Mouse (Mus musculus): ENCODE measurements around the gene Clpb.
"Not testable (repeated sequence)": the region's sequence is repeated elsewhere in the genome, so short reads cannot be mapped to it uniquely, and the experiment has no call there.

Gene Clpb

DNA sequence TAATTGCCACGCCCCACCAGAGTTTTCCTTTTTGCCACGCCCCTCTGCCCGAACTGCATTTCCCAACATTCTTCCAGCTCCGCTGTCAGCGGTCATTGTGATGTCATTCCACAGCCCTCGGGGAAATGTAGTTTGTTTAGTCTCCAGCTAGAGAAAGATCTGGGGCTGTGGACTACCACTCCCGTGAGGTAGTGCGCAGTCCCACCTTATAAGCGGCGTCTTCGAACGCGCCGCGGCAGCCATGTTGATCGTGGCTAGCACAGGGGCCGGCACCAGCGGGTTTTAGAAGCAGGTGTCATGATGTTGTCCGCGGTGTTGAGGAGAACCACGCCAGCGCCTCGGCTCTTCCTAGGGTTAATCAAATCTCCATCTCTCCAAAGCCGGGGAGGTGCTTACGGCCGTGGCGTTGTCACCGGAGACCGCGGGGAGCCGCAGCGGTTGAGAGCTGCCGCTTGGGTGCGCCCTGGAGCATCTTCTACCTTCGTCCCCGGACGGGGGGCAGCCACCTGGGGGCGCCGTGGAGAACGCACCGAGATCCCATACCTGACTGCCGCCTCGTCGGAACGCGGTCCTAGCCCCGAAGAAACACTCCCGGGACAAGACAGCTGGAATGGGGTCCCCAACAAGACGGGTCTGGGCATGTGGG, at the start of gene Clpb:
Gene Clpb, plus strand, starts transcription at position 120 of the 646 bp plus-strand sequence.
- peak; percentile 97 for DNase-seq

DNA sequence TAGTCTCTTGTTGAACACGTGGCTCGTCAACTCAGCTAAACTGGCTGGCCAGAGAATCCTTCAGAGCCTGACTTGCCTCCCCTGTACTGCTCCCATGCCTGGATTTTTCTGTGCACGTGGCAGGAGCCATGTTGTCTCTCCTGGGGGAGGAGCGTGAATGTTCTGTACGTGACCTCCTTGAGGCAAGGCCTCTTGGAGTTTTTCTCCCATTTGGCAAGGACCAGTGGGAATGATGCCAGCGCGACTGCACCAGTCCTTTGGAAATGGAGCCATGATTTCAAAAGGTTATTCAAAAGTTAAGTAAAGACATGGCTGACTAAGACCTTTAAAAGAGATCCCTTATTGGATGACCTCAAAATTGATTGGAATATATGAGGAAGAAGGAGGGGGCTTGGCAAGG, 48.0 kb upstream of the Clpb start:
- DNase-seq, result peak; percentile 41

DNA sequence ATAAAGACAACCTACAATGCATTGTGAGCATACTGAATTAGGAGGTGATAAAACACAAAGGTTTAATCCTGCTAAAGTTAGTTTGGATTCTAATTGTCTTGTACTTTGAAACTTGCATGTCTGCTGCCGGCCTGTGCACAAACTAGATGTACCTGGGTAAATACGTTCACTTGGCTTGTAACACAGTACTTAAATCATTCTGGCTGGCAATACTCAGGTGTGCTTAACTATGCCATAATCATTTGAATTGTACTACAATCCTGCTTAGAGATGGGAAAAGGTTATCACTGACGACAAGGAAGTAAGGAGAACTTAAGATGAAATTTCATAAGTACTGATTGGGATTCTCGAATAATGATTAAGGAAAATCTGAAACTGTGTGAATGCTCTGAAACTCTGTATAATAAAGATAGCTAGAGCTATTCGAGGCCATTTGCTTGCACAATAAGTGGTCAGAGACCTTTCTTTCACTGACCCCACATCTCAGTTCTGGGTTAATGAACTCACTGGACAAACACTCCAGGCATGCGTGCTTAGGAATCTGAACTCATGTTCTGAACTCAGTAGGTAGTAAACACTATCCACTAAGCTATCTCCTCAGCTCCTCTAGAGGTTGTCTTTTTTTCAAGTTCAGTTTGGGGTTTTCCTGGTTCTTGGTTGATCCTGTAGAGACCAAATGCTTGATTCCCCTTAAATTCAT, 47.1 kb upstream of the Clpb start:
- DNase-seq, result no peak

DNA sequence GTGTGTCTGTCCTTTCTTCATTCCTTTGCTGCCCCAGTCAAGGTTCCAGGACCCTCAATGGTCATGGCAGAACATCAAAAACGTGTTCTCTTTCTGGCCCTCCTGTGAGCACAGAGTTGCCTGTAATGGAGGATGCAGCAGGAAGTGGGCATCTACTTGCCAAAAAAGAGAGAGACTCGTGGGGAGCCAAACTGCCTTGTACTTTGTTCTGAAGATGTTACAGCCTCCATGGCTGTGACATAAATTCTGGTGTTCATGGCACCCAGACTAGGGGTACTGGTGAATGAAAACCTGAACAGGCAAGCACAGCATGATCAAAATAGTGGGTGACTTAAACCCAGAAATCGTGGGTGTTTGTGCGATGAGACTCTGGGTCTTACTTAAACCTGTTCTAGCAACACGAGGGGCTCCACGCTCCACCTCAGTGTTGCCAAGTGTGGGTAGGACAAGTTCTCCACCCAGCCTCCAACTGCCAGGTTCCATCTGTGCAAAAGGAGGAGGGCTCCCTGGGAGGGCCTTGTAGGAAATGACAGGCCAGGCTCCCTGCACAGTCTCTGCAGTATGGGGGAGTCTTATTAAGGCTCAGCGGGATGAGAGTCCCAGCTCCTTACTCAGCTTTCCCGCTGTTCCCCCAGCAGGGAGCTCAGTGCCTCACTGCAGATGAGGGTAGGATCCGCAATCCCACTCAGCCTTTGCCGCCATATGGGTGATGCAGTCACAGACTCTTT, 45.8 kb upstream of the Clpb start:
- no peak for DNase-seq

DNA sequence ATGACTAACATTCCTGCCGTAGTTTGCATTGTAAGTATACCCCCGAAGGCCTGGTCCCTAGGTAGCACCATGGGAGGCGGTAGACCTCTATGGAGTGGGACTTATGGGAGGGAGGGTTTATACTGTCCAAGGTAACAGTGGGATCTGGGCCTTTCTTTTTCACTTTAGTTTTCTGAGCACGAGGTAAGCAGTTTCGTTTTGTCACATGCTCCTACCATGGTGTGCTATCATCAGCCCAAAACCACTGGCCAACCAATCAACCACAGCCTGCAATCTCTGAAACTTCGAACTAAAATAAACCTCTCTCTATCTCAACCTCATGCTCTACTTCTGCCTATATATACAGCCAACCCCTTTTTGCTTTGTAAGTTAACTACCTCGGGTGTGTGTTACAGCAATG, 45.2 kb upstream of the Clpb start:
- no peak for DNase-seq

DNA sequence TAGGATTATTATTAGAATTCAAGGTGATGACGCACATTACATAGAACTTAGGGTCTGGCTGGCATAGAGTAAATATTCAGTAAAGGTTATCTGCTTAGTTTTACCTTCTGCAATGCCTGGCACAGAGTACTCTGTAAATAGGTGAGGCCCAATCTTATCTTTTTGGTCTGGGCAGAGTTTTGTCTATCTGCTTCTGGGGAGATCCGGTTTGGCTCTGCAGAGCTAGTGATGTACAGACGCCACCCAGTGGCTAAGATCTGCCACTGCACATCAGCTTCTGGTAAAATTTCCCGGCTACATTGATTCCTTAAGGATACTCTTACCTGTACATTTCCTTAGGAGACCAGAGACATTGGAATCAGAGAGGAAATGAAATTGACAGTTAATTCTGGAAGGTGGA, 43.1 kb upstream of the Clpb start:
- DNase-seq, result peak; percentile 41

DNA sequence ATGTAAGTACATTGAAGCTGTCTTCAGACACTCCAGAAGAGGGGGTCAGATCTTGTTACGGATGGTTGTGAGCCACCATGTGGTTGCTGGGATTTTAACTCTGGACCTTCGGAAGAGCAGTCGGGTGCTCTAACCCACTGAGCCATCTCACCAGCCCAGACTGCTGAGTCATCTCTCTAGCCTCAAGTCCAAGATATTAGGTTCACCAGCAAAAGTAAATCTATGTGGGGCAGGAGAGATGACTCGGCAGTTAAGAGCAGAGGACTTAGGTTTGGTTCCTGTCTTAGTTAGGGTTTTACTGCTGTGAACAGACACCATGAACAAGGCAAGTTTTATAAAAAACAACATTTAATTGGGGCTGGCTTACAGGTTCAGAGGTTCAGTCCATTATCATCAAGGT, 41.6 kb upstream of the Clpb start:
- DNase-seq, result not testable (repeated sequence)

DNA sequence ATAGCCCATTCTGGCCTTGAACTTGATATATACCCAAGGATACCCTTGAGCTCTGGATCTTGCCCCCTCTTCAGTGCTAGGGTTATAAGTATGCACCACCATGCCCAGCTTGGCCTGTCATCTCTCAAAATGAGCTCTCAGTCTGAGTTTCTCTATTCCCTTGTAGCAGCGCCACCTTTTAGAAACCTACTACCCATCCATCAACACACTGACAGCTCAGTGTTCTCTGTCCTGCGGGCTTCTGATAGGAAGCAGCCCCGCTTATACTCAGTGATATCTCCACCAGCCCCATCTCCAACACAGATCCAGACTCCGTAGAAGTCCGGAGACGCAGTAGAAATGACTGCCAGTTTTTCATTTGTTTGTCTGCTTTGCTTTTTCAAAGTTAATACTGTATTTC, 39.1 kb upstream of the Clpb start:
- no peak for DNase-seq

DNA sequence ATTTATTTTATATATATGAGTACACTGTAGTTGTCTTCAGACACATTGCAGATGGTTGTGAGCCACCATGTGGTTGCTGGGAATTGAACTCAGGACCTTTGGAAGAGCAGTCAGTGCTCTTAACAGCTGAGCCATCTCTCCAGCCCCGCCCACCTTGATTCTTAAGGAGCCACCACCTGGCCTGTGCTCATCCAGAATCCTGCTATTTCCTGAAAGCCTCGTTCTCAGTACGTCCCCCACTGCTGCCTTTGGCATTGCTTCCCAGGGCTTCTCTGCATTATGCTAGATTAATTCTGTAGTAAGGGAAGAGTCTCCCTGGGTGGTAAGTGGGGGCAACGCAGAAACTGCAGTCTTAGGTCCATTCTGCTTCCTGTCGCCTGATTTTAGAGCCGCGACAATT, 36.3 kb upstream of the Clpb start:
- not testable (repeated sequence) for DNase-seq

DNA sequence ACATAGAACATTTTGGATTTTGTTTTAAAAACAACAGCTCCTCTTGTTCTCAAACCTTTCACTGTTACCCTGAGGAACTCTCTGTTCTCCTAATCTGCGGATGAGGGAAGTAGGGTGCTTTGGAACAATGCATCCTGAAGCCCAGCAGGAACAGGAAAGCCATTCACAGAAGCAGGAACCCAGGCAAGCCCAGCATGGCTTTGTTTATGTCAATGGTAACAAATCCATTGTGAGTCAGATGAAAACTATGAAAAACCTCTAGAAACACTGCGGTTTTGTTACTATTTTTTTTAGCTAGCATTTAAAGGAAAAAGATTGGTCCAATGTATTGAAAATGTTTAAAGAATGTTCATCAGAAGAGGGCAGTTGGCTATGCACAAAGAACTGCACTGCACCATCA, 35.0 kb upstream of the Clpb start:
- DNase-seq, result no peak

DNA sequence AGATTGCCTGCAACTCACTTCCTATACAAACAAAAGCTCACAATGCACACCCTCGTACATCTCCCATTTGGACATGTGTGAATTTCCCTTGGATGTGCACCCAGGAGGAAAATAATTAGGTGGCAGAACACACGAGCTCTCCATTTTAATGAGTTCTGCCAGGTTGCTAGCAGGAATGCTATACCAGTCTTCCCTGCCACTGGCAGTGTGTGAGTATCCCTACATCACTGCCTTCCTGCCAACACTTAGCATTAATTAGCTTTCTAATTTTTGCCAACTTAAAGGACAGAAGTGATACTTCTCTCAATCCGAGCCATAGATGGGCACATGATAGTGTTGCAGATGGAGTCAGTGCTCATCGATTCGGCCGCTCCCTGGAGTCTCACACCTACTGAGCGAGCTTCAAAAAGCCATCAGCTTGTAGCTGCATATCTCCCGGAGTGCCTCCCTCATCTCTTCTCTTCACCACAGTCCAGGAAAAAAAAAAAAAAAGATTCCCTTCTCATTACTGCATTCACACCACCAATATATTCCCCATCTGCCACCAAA, 29.7 kb upstream of the Clpb start:
- DNase-seq, result no peak

DNA sequence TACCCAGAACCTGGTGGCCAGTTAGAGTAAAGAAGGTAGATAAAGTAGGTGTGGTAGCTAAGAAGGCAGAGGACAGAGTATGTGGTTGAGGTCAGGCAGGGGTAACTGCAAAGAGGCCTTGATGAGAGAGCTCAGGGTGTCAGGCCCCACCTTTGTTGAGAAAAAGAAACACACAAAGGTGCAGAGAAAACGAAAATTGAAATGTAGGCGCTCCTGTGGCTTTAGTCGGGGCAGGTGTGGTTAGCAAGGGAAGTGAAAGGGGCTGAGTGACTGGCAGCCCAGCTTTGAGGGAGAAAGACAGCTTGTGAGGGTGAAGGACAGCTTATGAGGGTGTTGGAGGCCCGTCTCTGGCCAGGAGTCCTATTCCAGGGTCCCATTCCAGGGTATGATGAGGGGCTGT, 28.9 kb upstream of the Clpb start:
- no peak for DNase-seq

DNA sequence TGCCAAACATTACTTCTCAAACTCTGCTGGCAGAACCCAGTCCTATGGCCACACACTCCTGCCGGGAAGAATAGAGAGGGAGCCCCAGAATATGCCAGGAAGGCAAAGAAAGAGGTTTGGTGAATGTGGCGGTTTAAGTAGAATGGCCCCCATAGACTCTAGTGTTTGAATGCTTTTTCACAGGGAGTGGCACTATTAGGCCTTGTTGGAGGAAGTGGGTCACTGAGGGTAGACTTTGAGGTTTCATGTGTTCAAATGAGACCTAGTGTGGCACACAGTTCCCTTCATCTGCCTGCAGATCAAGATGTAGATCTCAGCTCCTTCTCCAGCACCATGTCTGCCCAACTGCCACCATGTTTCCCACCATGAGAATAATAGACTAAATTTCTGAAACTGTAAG, 27.4 kb upstream of the Clpb start:
- DNase-seq, result no peak

DNA sequence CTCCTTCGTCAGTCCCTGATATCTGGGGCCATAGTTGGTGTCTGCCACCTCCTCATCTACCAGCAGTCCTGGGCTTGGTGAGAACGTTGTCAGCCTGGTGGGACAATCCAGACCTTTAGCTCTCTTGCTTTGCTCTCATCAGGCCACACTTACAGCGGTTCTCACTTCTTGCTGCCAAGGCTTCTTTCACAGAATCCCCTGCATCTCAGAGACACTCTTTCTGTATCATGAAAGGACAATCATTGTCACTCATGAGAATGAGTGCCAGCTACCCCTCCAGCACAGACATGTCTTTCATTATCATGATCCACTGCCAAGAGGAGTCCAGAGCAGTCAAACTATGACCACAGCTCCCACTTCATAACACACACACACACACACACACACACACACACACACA, 19.6 kb upstream of the Clpb start:
- DNase-seq, result peak; percentile 47

DNA sequence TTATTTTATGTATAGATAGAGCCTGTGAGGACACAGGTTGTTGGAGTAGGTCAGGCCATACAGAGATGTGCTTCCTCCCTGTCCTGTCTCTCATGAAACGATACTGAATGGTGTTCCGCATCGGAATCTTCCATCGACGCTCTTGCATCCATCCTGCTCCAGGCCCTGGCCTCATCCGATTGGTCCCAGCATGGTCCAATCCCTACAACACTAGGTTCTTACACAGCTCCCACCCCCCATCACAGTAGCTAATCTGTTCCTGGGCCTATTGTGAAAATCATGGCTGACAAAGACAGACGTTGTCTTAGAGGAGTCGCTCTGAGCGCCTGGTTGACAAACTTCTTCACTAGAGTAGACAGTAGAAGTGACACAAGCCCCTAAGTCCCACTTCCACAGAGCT, 13.7 kb upstream of the Clpb start:
- DNase-seq, result no peak

DNA sequence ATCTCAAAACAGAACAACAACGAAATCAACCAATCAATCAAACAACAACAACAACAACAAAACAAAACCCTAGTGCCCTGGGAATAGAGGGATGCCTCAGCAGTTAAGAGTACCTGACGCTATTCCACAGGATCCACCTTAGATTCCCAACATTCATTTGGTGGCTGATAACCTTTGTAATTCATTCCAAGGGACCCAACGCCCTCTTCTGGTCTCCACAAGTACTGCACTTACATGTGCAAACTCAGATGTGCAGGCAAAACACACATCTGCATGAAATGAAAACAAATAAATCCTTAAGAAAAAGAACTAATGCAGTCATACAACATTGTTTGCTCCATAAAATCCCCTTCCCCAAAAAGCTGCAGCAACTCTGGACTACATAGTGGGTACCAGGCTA, 12.9 kb upstream of the Clpb start:
- peak; percentile 23 for DNase-seq

DNA sequence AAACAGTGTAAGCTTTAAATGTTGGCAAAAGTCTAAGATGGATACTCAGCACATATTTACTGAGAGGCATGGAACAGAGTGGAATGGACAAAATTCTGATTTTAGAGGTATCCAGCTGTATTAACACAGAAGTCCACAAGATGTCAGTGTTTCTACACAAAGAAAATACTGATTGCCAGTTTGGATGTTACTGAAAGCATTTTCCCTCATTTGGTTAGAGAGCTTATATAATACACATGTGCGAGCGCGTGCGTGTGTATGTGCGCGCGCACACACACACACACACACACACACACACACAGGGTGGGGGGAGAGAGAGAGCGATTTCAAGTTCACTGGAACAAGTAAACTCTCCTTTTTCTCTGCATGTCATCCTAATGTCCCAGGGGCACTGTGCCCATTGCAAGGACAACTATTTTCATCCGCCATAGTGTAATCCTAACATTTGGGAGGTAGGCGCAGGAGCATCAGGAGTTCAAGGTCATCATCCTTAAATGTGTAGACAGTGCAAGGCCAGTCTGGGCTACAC, 9.7 kb upstream of the Clpb start:
- peak; percentile 34 for DNase-seq

DNA sequence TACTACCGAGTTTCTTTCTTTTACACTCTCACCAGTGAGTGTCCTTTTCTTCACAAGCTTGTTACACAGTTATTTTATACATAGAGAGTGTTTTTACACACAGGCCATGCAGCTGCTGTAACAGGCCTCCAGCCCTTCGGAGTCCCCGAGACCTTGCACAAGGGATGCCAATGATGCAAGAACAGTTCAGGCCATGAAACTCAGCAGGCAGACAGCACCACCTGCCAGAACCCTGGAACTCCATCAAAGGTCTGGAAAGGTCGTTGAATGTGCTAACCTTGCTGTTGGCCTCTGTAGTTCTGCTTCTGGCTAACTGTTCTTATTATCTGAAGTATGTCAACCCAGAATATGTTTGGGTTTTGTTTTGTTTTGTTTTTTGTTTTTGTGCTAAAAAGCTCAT, 8.5 kb upstream of the Clpb start:
- no peak for DNase-seq

DNA sequence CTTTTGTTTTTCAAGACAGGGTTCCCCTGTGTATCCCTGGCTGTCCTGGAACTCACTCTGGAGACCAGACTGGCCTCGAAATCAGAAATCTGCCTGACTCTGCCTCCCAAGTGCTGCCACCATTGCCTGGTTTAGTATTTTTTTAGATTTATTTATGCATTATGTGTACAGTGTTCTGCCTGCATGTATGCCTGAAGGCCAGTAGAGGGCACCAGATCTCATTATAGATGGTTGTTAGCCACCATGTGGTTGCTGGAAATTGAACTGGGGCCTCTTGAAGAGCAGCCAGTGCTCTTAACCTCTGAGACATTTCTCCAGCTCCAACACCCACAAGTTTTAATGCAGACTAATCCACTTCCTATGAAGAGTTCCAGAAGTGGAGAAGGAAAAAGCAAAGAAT, 1.4 kb upstream of the Clpb start:
- no peak for DNase-seq

DNA sequence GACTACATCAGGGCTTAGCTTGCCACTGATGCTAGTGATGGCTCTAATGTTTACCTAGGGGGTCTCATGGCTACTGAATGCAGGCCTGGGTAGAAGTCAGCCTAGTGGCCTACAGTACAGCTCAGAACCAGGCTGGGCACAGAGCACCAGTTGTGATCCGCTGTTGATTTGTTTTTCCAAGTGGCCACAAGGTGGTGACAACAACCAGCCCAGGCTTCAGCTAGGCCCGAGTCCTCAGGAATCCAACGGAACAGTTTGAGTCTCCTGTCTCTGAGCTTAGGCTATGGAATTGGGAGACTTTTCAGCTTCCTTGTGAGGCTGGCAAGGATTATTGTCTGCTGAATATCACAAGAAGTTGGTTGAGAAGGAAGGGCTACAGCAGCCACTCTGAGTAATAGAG, 3.1 kb downstream of the Clpb start:
- DNase-seq, result peak; percentile 68

DNA sequence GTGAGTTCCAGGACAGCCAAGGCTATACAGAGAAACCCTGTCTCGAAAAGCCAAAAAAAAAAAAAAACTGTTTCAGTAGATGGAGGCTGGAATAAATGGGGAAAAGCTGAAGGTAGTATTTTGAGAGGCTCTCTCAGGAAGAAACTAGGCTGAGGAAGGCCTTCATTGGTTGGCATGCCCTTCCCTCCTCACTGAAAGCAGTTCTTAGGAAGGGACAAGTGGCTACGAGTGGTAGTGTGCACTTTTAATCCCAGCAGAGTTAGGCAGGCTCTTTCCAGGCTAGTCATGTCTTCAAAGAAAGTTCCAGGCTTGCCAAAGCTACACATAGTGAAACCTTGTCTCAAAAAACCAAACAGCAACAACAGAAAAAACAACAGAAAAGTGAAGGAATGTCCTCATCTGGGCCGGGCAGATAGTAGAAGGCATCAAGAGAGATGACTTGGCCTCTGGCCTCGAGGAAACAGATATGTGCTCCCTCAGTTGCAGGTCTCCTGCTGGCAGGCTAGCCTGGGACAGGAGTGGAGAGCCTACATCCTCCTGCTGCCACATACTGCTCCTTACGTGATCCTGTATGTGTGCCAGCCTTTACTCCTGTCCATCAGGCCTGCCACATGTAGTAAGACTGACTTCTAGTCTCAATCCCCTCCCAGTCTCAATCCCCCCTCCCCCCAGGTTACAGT, 8.3 kb downstream of the Clpb start:
- DNase-seq, result peak; percentile 28

DNA sequence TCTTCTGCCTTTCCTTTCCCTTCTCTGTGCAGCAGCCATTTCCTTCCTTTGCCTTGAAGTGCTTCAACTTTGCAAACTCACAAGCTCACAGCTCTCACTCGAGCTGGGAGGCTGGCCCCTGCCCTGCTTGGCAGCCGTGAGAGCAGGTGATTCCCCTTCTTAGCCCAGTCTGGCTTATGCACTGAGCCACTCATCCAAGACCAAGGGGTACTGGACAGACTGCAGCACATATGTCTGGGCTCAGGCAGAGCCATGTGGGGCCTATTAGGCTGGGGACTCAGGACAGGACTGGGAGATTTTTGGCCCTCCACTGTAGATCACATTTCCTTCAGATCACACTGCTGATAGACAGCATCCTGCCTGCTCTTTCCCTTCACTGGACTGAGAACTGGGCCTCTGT, 10.1 kb downstream of the Clpb start:
- DNase-seq, result peak; percentile 47
